In the genomic region with DNA sequence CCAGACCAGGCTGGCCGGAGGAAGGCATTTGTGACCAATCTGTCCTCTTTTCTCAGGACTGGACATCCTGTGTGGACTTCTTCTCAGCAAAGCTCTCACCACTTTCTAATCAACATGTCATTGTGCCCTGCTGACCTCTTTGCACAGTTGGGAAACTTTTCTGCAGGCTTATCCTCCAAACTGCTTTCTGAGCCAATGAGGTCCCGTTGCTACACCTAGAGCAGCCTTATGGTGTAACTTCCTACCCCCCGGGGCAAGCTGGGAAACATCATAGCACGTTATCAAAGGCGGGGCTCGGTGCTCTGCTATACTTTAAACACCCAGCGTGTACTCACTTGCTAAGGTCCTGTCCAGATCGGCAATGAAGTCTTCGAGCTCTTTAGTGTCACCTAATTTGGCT, we compare ENCODE assay signal across 16 mouse cellular contexts. TPM values are rescaled to one million over a fixed set of nuclear protein-coding genes. Genes with fewer than 3 reads are reported as not detected.
DNase-seq lines count a peak whose midpoint lies in the region; ATAC-seq lines count a peak whose summit lies in the region.
"Had no signal": no experiment of that assay in that cellular context is flagged by ENCODE, and none has a peak within 500 bp of the region (broad histone marks: within the 10 kb centered on the region; RNA-seq: fewer than 3 reads in every experiment).

No protein-coding gene starts in this region.

- DNase-seq in adrenal gland, postnatal 10 days = peak; percentile 59
- DNase-seq in adrenal gland, postnatal 25 days = no peak
- peak; percentile 91 for DNase-seq in adipocyte (ENCODE audit: low spot score)
- no peak for DNase-seq in liver, embryonic 11.5 days (ENCODE audit: low spot score)
- no peak for DNase-seq in frontal cortex, adult 2 months (ENCODE audit: extremely low spot score in 1 of 2, low spot score in 1 of 2)
- DNase-seq: cerebellum, adult 8-10 months; heart, adult 18-20 months; kidney, adult 8-10 months had no signal

- ATAC-seq in hindbrain, embryonic 15.5 days (ENCODE audit: low FRiP score, low read depth) = no peak
- ATAC-seq in hindbrain, embryonic 12.5 days (ENCODE audit: low FRiP score) = no peak
- no peak for ATAC-seq in liver, embryonic 11.5 days (replicated peaks; ENCODE audit: low FRiP score)
- no peak for ATAC-seq in forebrain, embryonic 12.5 days (ENCODE audit: low FRiP score)

- peak overlapping the region; percentile 9; the same call in 1 of the 2 replicates for H3K27ac ChIP-seq in hindbrain, embryonic 15.5 days (replicated peaks)
- no peak overlapping the region for H3K27ac ChIP-seq in hindbrain, embryonic 12.5 days
- no peak overlapping the region for H3K27ac ChIP-seq in liver, embryonic 11.5 days (ENCODE audit: low read depth, low read length)
- no peak overlapping the region for H3K27ac ChIP-seq in forebrain, embryonic 12.5 days

- no peak overlapping the region for H3K9ac ChIP-seq in hindbrain, embryonic 15.5 days
- H3K9ac ChIP-seq in hindbrain, embryonic 12.5 days = no peak overlapping the region
- H3K9ac ChIP-seq in liver, embryonic 11.5 days (ENCODE audit: low read depth, low read length) = no peak overlapping the region
- no peak overlapping the region for H3K9ac ChIP-seq in forebrain, embryonic 12.5 days
- H3K9ac ChIP-seq: midbrain, embryonic 12.5 days had no signal

- peaks cover 16% of the 10 kb centered on the region for H3K4me1 ChIP-seq in hindbrain, embryonic 15.5 days (replicated peaks)
- H3K4me1 ChIP-seq in hindbrain, embryonic 12.5 days = peaks cover 34% of the 10 kb centered on the region
- H3K4me1 ChIP-seq in liver, embryonic 11.5 days (replicated peaks; ENCODE audit: control insufficient read depth, insufficient read depth, low read length) = peaks cover 45% of the 10 kb centered on the region
- peaks cover 41% of the 10 kb centered on the region for H3K4me1 ChIP-seq in forebrain, embryonic 12.5 days

- H3K4me3 ChIP-seq in hindbrain, embryonic 15.5 days = no peak overlapping the region
- no peak overlapping the region for H3K4me3 ChIP-seq in hindbrain, embryonic 12.5 days
- H3K4me3 ChIP-seq in liver, embryonic 11.5 days (ENCODE audit: low read depth, low read length) = no peak overlapping the region
- H3K4me3 ChIP-seq in forebrain, embryonic 12.5 days (replicated peaks) = no peak overlapping the region
- H3K4me3 ChIP-seq: midbrain, embryonic 12.5 days had no signal

- H3K4me2 ChIP-seq in hindbrain, embryonic 15.5 days = no peak overlapping the region
- no peak overlapping the region for H3K4me2 ChIP-seq in hindbrain, embryonic 12.5 days (replicated peaks)
- H3K4me2 ChIP-seq in liver, embryonic 11.5 days = peak overlapping the region; percentile 4; the same call in 1 of the 2 replicates
- no peak overlapping the region for H3K4me2 ChIP-seq in forebrain, embryonic 12.5 days

- no peaks in the 10 kb centered on the region for H3K27me3 ChIP-seq in hindbrain, embryonic 15.5 days
- H3K27me3 ChIP-seq in hindbrain, embryonic 12.5 days = no peaks in the 10 kb centered on the region
- no peaks in the 10 kb centered on the region for H3K27me3 ChIP-seq in liver, embryonic 11.5 days (replicated peaks; ENCODE audit: control insufficient read depth, insufficient read depth, low read length)
- no peaks in the 10 kb centered on the region for H3K27me3 ChIP-seq in forebrain, embryonic 12.5 days

- H3K36me3 ChIP-seq in hindbrain, embryonic 15.5 days = no peaks in the 10 kb centered on the region
- H3K36me3 ChIP-seq in hindbrain, embryonic 12.5 days = no peaks in the 10 kb centered on the region
- H3K36me3 ChIP-seq in liver, embryonic 11.5 days (ENCODE audit: control insufficient read depth, insufficient read depth, low read length) = peaks cover 4% of the 10 kb centered on the region
- H3K36me3 ChIP-seq in forebrain, embryonic 12.5 days (replicated peaks) = peaks cover 8% of the 10 kb centered on the region; the same call in 1 of the 2 replicates
- H3K36me3 ChIP-seq: midbrain, embryonic 12.5 days had no signal

- no peaks in the 10 kb centered on the region for H3K9me3 ChIP-seq in hindbrain, embryonic 15.5 days
- no peaks in the 10 kb centered on the region for H3K9me3 ChIP-seq in hindbrain, embryonic 12.5 days (replicated peaks)
- no peaks in the 10 kb centered on the region for H3K9me3 ChIP-seq in liver, embryonic 11.5 days (ENCODE audit: control insufficient read depth, low read length)
- H3K9me3 ChIP-seq in forebrain, embryonic 12.5 days = no peaks in the 10 kb centered on the region
- H3K9me3 ChIP-seq: midbrain, embryonic 12.5 days had no signal

- WGBS in hindbrain, embryonic 15.5 days = 62% methylated on average over 9 of the region's 9 CpGs
- 54% methylated on average over 9 of the region's 9 CpGs for WGBS in hindbrain, embryonic 12.5 days
- WGBS in liver, embryonic 11.5 days = 31% methylated on average over 9 of the region's 9 CpGs
- 39% methylated on average over 9 of the region's 9 CpGs for WGBS in forebrain, embryonic 12.5 days

RNA-seq across cellular contexts. Expression of a gene that starts 11.5 kb away (rescaled TPM):
- 100 to 1,000 TPM; 154 to 227 TPM for total RNA-seq in adrenal gland, postnatal 10 days (2021)
- total RNA-seq in adrenal gland, postnatal 25 days (2021) = 92.6 and 100 TPM in 2 replicates
- 40.4 and 41.1 TPM in 2 replicates for polyA plus RNA-seq in hindbrain, embryonic 15.5 days (2015; fragmentation: Nextera tagmentation; extraction: Ambion mirVana)
- 32.4 and 41.0 TPM in 2 replicates for polyA plus RNA-seq in hindbrain, embryonic 12.5 days (2016; fragmentation: Nextera tagmentation; extraction: Ambion mirVana)
- 233 and 245 TPM in 2 replicates for polyA plus RNA-seq in liver, embryonic 11.5 days (2014; fragmentation: Nextera tagmentation; extraction: Ambion mirVana)
- 88.9 and 107 TPM in 2 replicates for polyA plus RNA-seq in frontal cortex, adult 2 months (2012; rRNA removed)
- 70.2 and 86.8 TPM in 2 replicates for polyA plus RNA-seq in forebrain, embryonic 12.5 days (2016; fragmentation: Nextera tagmentation; extraction: Ambion mirVana)

RNA-seq across cellular contexts. Expression of a gene that starts 42.7 kb away (rescaled TPM):
- not detected for total RNA-seq in adrenal gland, postnatal 10 days (2021)
- total RNA-seq in adrenal gland, postnatal 25 days (2021) = not detected in 2 replicates
- not detected in 2 replicates for polyA plus RNA-seq in hindbrain, embryonic 15.5 days (2015; fragmentation: Nextera tagmentation; extraction: Ambion mirVana)
- polyA plus RNA-seq in hindbrain, embryonic 12.5 days (2016; fragmentation: Nextera tagmentation; extraction: Ambion mirVana) = 0.19 TPM in 1 of 2 replicates, not detected in the other
- polyA plus RNA-seq in liver, embryonic 11.5 days (2014; fragmentation: Nextera tagmentation; extraction: Ambion mirVana) = not detected in 2 replicates
- not detected in 2 replicates for polyA plus RNA-seq in frontal cortex, adult 2 months (2012; rRNA removed)
- not detected in 2 replicates for polyA plus RNA-seq in forebrain, embryonic 12.5 days (2016; fragmentation: Nextera tagmentation; extraction: Ambion mirVana)
- total RNA-seq: adrenal gland, adult 18-20 months; heart, adult 18-20 months; liver, adult 2 months; MEL had no signal
- polyA plus RNA-seq: liver, adult 2 months; midbrain, embryonic 12.5 days; spleen, adult 2 months had no signal

Comparison
In these comparisons a context has a peak if more than half of its experiments do, and no peak if none do; other contexts are left out.
1. DNase-seq: peak in adrenal gland, postnatal 10 days (single experiment) and adipocyte (single experiment); none in adrenal gland, postnatal 25 days (single experiment), liver, embryonic 11.5 days (single experiment) and frontal cortex, adult 2 months (0 of 2).